Mouse (Mus musculus) testis, adult 2 months (tissue): Measurements from ENCODE around the gene Ugt1a2.

Source experiments
- CTCF ChIP-seq: fragments of 200-500 bp; IDR thresholded peaks from 2 replicates; pipeline ENCODE4 v1.5.1; 2012; ENCODE audit warnings: low read depth, mild to moderate bottlenecking, inconsistent platforms, low read length, moderate library complexity; ENCODE audit not compliant: control insufficient read depth, insufficient read depth, insufficient replicate concordance
- POLR2A ChIP-seq: fragments of 200-500 bp; IDR thresholded peaks from 2 replicates; pipeline ENCODE4 v1.6.1; 2012; ENCODE audit warnings: low read depth, mild to moderate bottlenecking, inconsistent platforms, low read length, moderate library complexity; ENCODE audit not compliant: control insufficient read depth

DNA sequence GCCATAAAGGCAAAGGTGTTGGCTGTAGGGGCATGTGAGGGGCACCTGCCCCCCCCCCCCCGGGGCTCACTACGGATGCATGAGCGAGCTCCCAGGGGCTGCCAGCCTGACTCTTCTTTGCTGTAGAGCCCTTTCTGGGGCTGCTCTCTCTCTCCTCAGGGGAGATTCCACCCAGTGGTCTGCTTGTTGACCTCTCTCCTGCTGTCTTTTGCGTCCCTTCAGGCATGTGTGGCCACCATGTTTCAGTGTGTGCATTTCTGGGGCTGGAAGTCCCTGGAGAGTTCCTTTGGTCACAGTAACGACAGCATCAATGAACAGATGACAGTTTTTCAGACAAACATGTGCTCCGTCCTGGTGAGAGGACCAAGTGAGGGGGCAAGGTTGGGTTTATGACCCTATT is 58.0 kb downstream of the Ugt1a2 start:
- TF ChIP-seq CTCF (no peak), POLR2A (no peak)
